Mouse (Mus musculus): ENCODE measurements around the gene Rcn3. TPM values are rescaled to one million over a fixed set of nuclear protein-coding genes. Genes with fewer than 3 reads are reported as not detected.

Gene Rcn3
- polyA plus RNA-seq, 1 experiment, result 34.9 TPM

DNA sequence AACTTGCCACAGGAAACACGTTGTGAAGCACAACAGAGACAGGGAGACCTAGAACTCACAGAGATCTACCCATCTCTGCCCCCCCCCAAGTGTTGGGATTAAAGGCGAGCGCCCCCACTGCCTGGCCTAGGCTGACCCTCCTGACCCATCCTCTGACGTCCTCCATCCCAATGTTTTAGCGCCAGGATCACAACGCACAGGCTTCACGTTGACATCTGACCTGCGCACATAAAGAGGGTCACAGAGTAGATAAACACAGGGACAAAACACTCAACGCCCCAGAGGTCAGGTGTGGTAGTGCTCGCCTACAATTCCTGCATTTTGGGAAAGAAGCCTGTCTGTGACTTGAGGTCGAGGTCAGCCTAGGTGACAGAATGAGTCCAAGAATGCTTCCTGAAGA lies 55.3 kb downstream of the Rcn3 start:
- DNase-seq, result no peak
- Histone ChIP-seq H3K27ac (ENCODE audit: control insufficient read depth, insufficient read depth, low read length) (no peak overlapping the region), H3K4me3 (ENCODE audit: control insufficient read depth, insufficient read depth, low read length) (no peak overlapping the region), H3K4me1 (replicated peaks; ENCODE audit: control insufficient read depth, insufficient read depth, low read length) (no peaks in the 10 kb centered on the region), H3K27me3 (ENCODE audit: control insufficient read depth, insufficient read depth, low read length) (no peaks in the 10 kb centered on the region), H3K36me3 (ENCODE audit: control insufficient read depth, insufficient read depth, low read length) (peaks cover 67% of the 10 kb centered on the region)
- WGBS, result 97% methylated on average over 11 of the region's 11 CpGs
- no peak for TF ChIP-seq CTCF (IDR thresholded peaks at IDR 0.05; ENCODE audit: borderline replicate concordance, control insufficient read depth, extremely low read depth, insufficient read depth, low read length, poor library complexity)
- TF ChIP-seq POLR2A (IDR thresholded peaks at IDR 0.05; ENCODE audit: control insufficient read depth, extremely low read depth, insufficient read depth, low read length, poor library complexity), result no peak

DNA sequence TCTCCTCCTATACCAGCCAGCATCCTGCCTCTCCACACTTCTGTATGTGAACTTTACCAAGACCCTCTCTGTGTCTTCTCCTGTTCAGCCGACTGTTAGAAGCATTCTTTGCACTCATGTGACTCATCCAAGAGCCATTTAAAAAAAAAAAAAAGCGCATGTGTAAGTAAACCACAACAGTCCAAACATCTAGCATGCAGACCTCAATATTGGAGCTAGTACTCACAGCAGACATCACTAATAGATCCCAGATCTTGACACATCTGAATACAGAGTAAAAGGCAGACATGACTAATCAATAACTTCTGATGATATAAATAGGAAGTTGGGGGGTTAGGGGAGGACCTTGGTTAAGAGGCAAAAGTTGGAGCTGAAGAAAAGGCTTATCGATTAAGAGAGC lies 56.4 kb downstream of the Rcn3 start:
- DNase-seq, result no peak
- no peak overlapping the region for H3K27ac ChIP-seq (ENCODE audit: control insufficient read depth, insufficient read depth, low read length)
- no peak overlapping the region for H3K4me3 ChIP-seq (ENCODE audit: control insufficient read depth, insufficient read depth, low read length)
- H3K36me3 ChIP-seq (ENCODE audit: control insufficient read depth, insufficient read depth, low read length), result peaks cover 62% of the 10 kb centered on the region
- TF ChIP-seq CTCF (IDR thresholded peaks at IDR 0.05; ENCODE audit: borderline replicate concordance, control insufficient read depth, extremely low read depth, insufficient read depth, low read length, poor library complexity) (no peak), POLR2A (IDR thresholded peaks at IDR 0.05; ENCODE audit: control insufficient read depth, extremely low read depth, insufficient read depth, low read length, poor library complexity) (no peak)
- H3K27me3 ChIP-seq (ENCODE audit: control insufficient read depth, insufficient read depth, low read length), result no peaks in the 10 kb centered on the region
- 88% methylated on average over 3 of the region's 3 CpGs for WGBS
- H3K4me1 ChIP-seq (replicated peaks; ENCODE audit: control insufficient read depth, insufficient read depth, low read length), result no peaks in the 10 kb centered on the region

DNA sequence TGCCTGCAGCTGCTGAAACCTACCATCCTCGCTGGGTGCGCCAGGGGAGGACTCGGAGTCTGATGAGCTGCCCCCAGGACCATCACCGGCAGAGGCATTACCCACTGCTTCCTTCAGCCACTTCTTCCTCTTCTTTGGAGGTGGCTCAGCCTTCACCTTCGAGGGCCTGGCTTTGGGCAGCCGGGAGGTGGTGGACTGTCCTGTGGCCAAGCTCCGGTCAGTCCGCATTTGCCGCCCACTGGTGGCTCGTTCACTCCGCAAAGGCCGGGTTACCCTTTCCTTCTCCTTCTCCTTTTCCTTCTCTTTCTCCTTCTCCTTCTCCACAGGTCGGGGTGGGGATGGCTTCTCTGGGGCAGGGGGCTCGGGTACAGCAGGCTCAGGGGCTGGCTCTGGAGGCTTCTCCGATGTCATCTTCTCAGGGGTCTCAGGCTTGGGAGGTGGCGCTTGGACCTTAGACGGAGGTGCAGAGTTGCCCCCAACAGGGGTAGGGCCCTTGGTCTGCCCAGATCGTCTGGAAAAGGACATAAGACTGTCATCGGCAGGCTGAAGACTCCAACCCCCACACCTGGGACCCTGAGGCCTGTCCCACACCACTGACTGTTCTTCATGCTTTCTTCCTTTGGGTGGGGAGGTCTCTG lies 58.2 kb downstream of the Rcn3 start:
- H3K27ac ChIP-seq (ENCODE audit: control insufficient read depth, insufficient read depth, low read length), result no peak overlapping the region
- H3K4me3 ChIP-seq (ENCODE audit: control insufficient read depth, insufficient read depth, low read length), result no peak overlapping the region
- TF ChIP-seq CTCF (IDR thresholded peaks at IDR 0.05; ENCODE audit: borderline replicate concordance, control insufficient read depth, extremely low read depth, insufficient read depth, low read length, poor library complexity) (no peak), POLR2A (IDR thresholded peaks at IDR 0.05; ENCODE audit: control insufficient read depth, extremely low read depth, insufficient read depth, low read length, poor library complexity) (no peak)
- 96% methylated on average over 19 of the region's 19 CpGs for WGBS
- H3K27me3 ChIP-seq (ENCODE audit: control insufficient read depth, insufficient read depth, low read length), result no peaks in the 10 kb centered on the region
- no peak for DNase-seq
- H3K36me3 ChIP-seq (ENCODE audit: control insufficient read depth, insufficient read depth, low read length), result peaks cover 72% of the 10 kb centered on the region
- no peaks in the 10 kb centered on the region for H3K4me1 ChIP-seq (replicated peaks; ENCODE audit: control insufficient read depth, insufficient read depth, low read length)

Other genes starting within 250 kb of the Rcn3 start
- 91.4 and 120 TPM in 2 replicates for gene Akt1s1, start 243.2 kb downstream of the Rcn3 start, polyA plus RNA-seq (2012; rRNA removed)
- 138 and 151 TPM in 2 replicates for gene Tbc1d17, start 243.1 kb downstream of the Rcn3 start, polyA plus RNA-seq (2012; rRNA removed)
- 110 and 135 TPM in 2 replicates for gene Pnkp, start 235.1 kb downstream of the Rcn3 start, polyA plus RNA-seq (2012; rRNA removed)
- gene Ptov1, start 222.4 kb downstream of the Rcn3 start, polyA plus RNA-seq (2012; rRNA removed), result 316 and 338 TPM in 2 replicates
- 220 and 266 TPM in 2 replicates for gene Med25, start 199.5 kb downstream of the Rcn3 start, polyA plus RNA-seq (2012; rRNA removed)
- 60.9 and 73.3 TPM in 2 replicates for gene Fuz, start 196.1 kb downstream of the Rcn3 start, polyA plus RNA-seq (2012; rRNA removed)
- 133 and 147 TPM in 2 replicates for gene Ap2a1, start 162.7 kb downstream of the Rcn3 start, polyA plus RNA-seq (2012; rRNA removed)
- gene Tsks, start 149.0 kb downstream of the Rcn3 start, polyA plus RNA-seq (2012; rRNA removed), result 0.29 and 1.0 TPM in 2 replicates
- gene Cpt1c, start 117.4 kb downstream of the Rcn3 start, polyA plus RNA-seq (2012; rRNA removed), result 4.4 and 6.8 TPM in 2 replicates
- gene Prmt1, start 105.7 kb downstream of the Rcn3 start, polyA plus RNA-seq (2012; rRNA removed), result 242 and 260 TPM in 2 replicates
- 227 and 277 TPM in 2 replicates for gene Irf3, start 94.6 kb downstream of the Rcn3 start, polyA plus RNA-seq (2012; rRNA removed)
- gene Bcl2l12, start 93.5 kb downstream of the Rcn3 start, polyA plus RNA-seq (2012; rRNA removed), result 85.6 and 87.4 TPM in 2 replicates
- gene Scaf1, start 75.9 kb downstream of the Rcn3 start, polyA plus RNA-seq (2012; rRNA removed), result 118 and 131 TPM in 2 replicates
- 41.7 and 62.3 TPM in 2 replicates for gene Rras, start 74.3 kb downstream of the Rcn3 start, polyA plus RNA-seq (2012; rRNA removed)
- 32.7 and 43.5 TPM in 2 replicates for gene Prr12, start 39.3 kb downstream of the Rcn3 start, polyA plus RNA-seq (2012; rRNA removed)
- gene Nosip, start 29.8 kb downstream of the Rcn3 start, polyA plus RNA-seq (2012; rRNA removed), result 159 and 165 TPM in 2 replicates
- gene Prrg2, start 29.5 kb downstream of the Rcn3 start, polyA plus RNA-seq (2012; rRNA removed), result 32.4 and 40.5 TPM in 2 replicates
- 30.8 and 38.9 TPM in 2 replicates for gene Fcgrt, start 11.6 kb upstream of the Rcn3 start, polyA plus RNA-seq (2012; rRNA removed)
- gene Rps11, start 32.2 kb upstream of the Rcn3 start, polyA plus RNA-seq (2012; rRNA removed), result 343 and 363 TPM in 2 replicates
- 4,999 and 5,006 TPM in 2 replicates for gene Rpl13a, start 36.5 kb upstream of the Rcn3 start, polyA plus RNA-seq (2012; rRNA removed)
- gene Gm45713, start 44.0 kb upstream of the Rcn3 start, polyA plus RNA-seq (2012; rRNA removed), result 0.27 and 0.91 TPM in 2 replicates
- gene Flt3l, start 44.2 kb upstream of the Rcn3 start, polyA plus RNA-seq (2012; rRNA removed), result 177 and 207 TPM in 2 replicates
- gene Pih1d1, start 62.1 kb upstream of the Rcn3 start, polyA plus RNA-seq (2012; rRNA removed), result 72.5 and 78.7 TPM in 2 replicates
- gene Aldh16a1, start 62.4 kb upstream of the Rcn3 start, polyA plus RNA-seq (2012; rRNA removed), result 97.2 and 101 TPM in 2 replicates
- 1.2 and 2.0 TPM in 2 replicates for gene Slc17a7, start 71.7 kb upstream of the Rcn3 start, polyA plus RNA-seq (2012; rRNA removed)
- gene Gfy, start 87.3 kb upstream of the Rcn3 start, polyA plus RNA-seq (2012; rRNA removed), result 0.09 and 0.11 TPM in 2 replicates
- gene Pth2, start 88.8 kb upstream of the Rcn3 start, polyA plus RNA-seq (2012; rRNA removed), result not detected in 2 replicates
- gene Ccdc155, start 112.7 kb upstream of the Rcn3 start, polyA plus RNA-seq (2012; rRNA removed), result 0.32 and 0.37 TPM in 2 replicates
- 3.0 and 3.5 TPM in 2 replicates for gene Dkkl1, start 119.9 kb upstream of the Rcn3 start, polyA plus RNA-seq (2012; rRNA removed)
- 5.0 and 8.5 TPM in 2 replicates for gene Tead2, start 123.5 kb upstream of the Rcn3 start, polyA plus RNA-seq (2012; rRNA removed)
- 412 and 423 TPM in 2 replicates for gene Cd37, start 146.9 kb upstream of the Rcn3 start, polyA plus RNA-seq (2012; rRNA removed)
- 0.30 and 0.37 TPM in 2 replicates for gene Slc6a16, start 148.9 kb upstream of the Rcn3 start, polyA plus RNA-seq (2012; rRNA removed)
- gene Slc6a21, start 185.3 kb upstream of the Rcn3 start, polyA plus RNA-seq (2012; rRNA removed), result 0.50 TPM in 1 of 2 replicates, not detected in the other
- gene Trpm4, start 241.6 kb upstream of the Rcn3 start, polyA plus RNA-seq (2012; rRNA removed), result 12.1 and 12.9 TPM in 2 replicates
- gene Hrc, start 243.1 kb upstream of the Rcn3 start, polyA plus RNA-seq (2012; rRNA removed), result 0.56 and 9.1 TPM in 2 replicates

Measured in thymus, adult 2 months (tissue).